Mouse (Mus musculus) hindbrain, embryonic 12.5 days (tissue): ENCODE results near the gene Rtn4rl1. TPM values are rescaled to one million over a fixed set of nuclear protein-coding genes. Genes with fewer than 3 reads are reported as not detected.
A peak's percentile ranks its signal among the peaks of the same experiment; 100 is the strongest.

Experiments
- ATAC-seq: fragments of 200-750 bp; cut with Nextera tagmentation; 2 replicates; pipeline ENCODE4 v1.8.0; 2017; ENCODE audit warnings: moderate TSS enrichment; ENCODE audit not compliant: low FRiP score
- H3K27ac ChIP-seq: fragments of 300-500 bp; sonication (generic); 2 replicates; pipeline ENCODE4 v1.5.1; 2016; ENCODE audit warnings: mild to moderate bottlenecking
- H3K27me3 ChIP-seq: fragments of 300-500 bp; sonication (generic); 2 replicates; pipeline ENCODE4 v1.6.1; 2016; ENCODE audit warnings: mild to moderate bottlenecking
- H3K36me3 ChIP-seq: fragments of 300-500 bp; sonication (generic); 2 replicates; pipeline ENCODE4 v1.6.1; 2016; ENCODE audit warnings: mild to moderate bottlenecking
- H3K4me1 ChIP-seq: fragments of 300-500 bp; sonication (generic); 2 replicates; pipeline ENCODE4 v1.6.1; 2016
- H3K4me2 ChIP-seq: fragments of 300-500 bp; sonication (generic); replicated peaks from 2 replicates; pipeline ENCODE4 v1.6.1; 2016; ENCODE audit warnings: mild to moderate bottlenecking
- H3K4me3 ChIP-seq: fragments of 300-500 bp; sonication (generic); 2 replicates; pipeline ENCODE4 v1.5.1; 2016; ENCODE audit warnings: mild to moderate bottlenecking
- H3K9ac ChIP-seq: fragments of 300-500 bp; sonication (generic); 2 replicates; pipeline ENCODE4 v1.6.1; 2016; ENCODE audit warnings: mild to moderate bottlenecking, moderate library complexity
- H3K9me3 ChIP-seq: fragments of 300-500 bp; sonication (generic); replicated peaks from 2 replicates; pipeline ENCODE4 v1.6.1; 2016; ENCODE audit warnings: mild to moderate bottlenecking
- WGBS: fragments of 180-500 bp; shearing (Covaris S2); methylation state at CpG from one replicate; pipeline ENCODE4 v1.1.7; 2016; 5-methylcytosine and 5-hydroxymethylcytosine counted together
- polyA plus RNA-seq: library from polyadenylated mRNA; unstranded; fragments of >200 nt; fragmentation: Nextera tagmentation; extraction: Ambion mirVana; gene quantifications from 2 replicates; pipeline ENCODE4 v1.2.1, GENCODE M21; 2016

Gene Rtn4rl1
- polyA plus RNA-seq, 1 experiment from 2014 or later, result 5.1 TPM

- Histone ChIP-seq H3K4me2 (no peak overlapping the region), H3K4me3 (no peak overlapping the region), H3K9ac (peak overlapping the region; percentile 35; the same call in 1 of the 2 replicates), H3K36me3 (no peaks in the 10 kb centered on the region), H3K9me3 (no peaks in the 10 kb centered on the region), H3K4me1 (peaks cover 55% of the 10 kb centered on the region), H3K27me3 (0 out of 2 replicates have a peak, but pooled peaks cover 3% of the 10 kb centered on the region), H3K27ac (peak overlapping the region; percentile 73)
- ATAC-seq, result no peak
- 53% methylated on average over 5 of the region's 5 CpGs for WGBS
Measured at GRCm38 (mm10) chr11:75262791-75263190, 69.2 kb downstream of the Rtn4rl1 start.

GRCm38 (mm10) chr11:75263274-75263963, 69.8 kb downstream of the Rtn4rl1 start:
- WGBS, result 51% methylated on average over 15 of the region's 15 CpGs

DNA sequence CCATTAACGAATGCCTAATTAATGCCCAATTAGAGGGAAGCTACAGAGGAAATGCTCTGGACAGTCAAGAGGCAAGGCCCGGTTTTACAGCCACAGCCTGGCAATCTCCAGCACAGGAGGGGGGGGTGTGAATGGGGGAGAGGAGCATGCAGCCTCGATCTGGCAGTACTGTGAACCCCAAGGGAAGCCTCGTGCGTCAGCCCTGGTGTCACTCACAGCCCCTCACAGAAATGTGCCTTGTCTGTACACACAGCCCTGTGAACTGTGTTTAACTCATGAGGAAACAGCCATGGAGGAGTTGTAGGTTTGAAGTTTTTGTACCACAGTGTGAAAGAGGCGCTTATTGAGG, 70.4 kb downstream of the Rtn4rl1 start:
- H3K4me3 ChIP-seq, result no peak overlapping the region
- H3K4me2 ChIP-seq, result no peak overlapping the region
- 47% methylated on average over 6 of the region's 6 CpGs for WGBS
- H3K9me3 ChIP-seq, result no peaks in the 10 kb centered on the region
- peak overlapping the region; percentile 73 for H3K27ac ChIP-seq
- peak; percentile 66 for ATAC-seq
- H3K9ac ChIP-seq, result no peak overlapping the region
- no peaks in the 10 kb centered on the region for H3K36me3 ChIP-seq
- H3K27me3 ChIP-seq, result peaks cover 3% of the 10 kb centered on the region; the same call in 1 of the 2 replicates
- H3K4me1 ChIP-seq, result peaks cover 57% of the 10 kb centered on the region

More at GRCm38 (mm10) chr11:75263274-75263963, 69.8 kb downstream of the Rtn4rl1 start:
- Histone ChIP-seq H3K36me3 (no peaks in the 10 kb centered on the region), H3K9ac (peak overlapping the region; percentile 35; the same call in 1 of the 2 replicates), H3K4me3 (no peak overlapping the region), H3K27ac (peak overlapping the region; percentile 73), H3K27me3 (peaks cover 3% of the 10 kb centered on the region; the same call in 1 of the 2 replicates), H3K9me3 (no peaks in the 10 kb centered on the region), H3K4me2 (no peak overlapping the region), H3K4me1 (peaks cover 57% of the 10 kb centered on the region)
- peak; percentile 55 for ATAC-seq

GRCm38 (mm10) chr11:75264550-75264949, 71.0 kb downstream of the Rtn4rl1 start:
- H3K9ac ChIP-seq, result no peak overlapping the region
- WGBS, result 84% methylated on average over 6 of the region's 6 CpGs

GRCm38 (mm10) chr11:75265545-75265944, 72.0 kb downstream of the Rtn4rl1 start:
- Histone ChIP-seq H3K9ac (no peak overlapping the region), H3K4me1 (peaks cover 56% of the 10 kb centered on the region), H3K36me3 (no peaks in the 10 kb centered on the region), H3K27ac (no peak overlapping the region), H3K4me3 (no peak overlapping the region), H3K4me2 (no peak overlapping the region), H3K27me3 (peaks cover 3% of the 10 kb centered on the region; the same call in 1 of the 2 replicates), H3K9me3 (no peaks in the 10 kb centered on the region)
- ATAC-seq, result no peak
- WGBS, result 64% methylated on average over 15 of the region's 15 CpGs

More at GRCm38 (mm10) chr11:75264550-75264949, 71.0 kb downstream of the Rtn4rl1 start:
- no peak for ATAC-seq
- peaks cover 57% of the 10 kb centered on the region for H3K4me1 ChIP-seq
- no peaks in the 10 kb centered on the region for H3K9me3 ChIP-seq
- H3K27ac ChIP-seq, result peak overlapping the region; percentile 73; the same call in 1 of the 2 replicates
- H3K4me2 ChIP-seq, result no peak overlapping the region
- H3K36me3 ChIP-seq, result no peaks in the 10 kb centered on the region
- H3K4me3 ChIP-seq, result no peak overlapping the region
- peaks cover 3% of the 10 kb centered on the region; the same call in 1 of the 2 replicates for H3K27me3 ChIP-seq

- Histone ChIP-seq H3K4me2 (no peak overlapping the region), H3K36me3 (no peaks in the 10 kb centered on the region), H3K9me3 (no peaks in the 10 kb centered on the region), H3K4me3 (no peak overlapping the region), H3K9ac (no peak overlapping the region), H3K4me1 (peaks cover 35% of the 10 kb centered on the region), H3K27ac (no peak overlapping the region), H3K27me3 (peaks cover 3% of the 10 kb centered on the region; the same call in 1 of the 2 replicates)
- ATAC-seq, result no peak
- 56% methylated on average over 9 of the region's 9 CpGs for WGBS
Measured at GRCm38 (mm10) chr11:75267826-75268281, 74.3 kb downstream of the Rtn4rl1 start.

DNA sequence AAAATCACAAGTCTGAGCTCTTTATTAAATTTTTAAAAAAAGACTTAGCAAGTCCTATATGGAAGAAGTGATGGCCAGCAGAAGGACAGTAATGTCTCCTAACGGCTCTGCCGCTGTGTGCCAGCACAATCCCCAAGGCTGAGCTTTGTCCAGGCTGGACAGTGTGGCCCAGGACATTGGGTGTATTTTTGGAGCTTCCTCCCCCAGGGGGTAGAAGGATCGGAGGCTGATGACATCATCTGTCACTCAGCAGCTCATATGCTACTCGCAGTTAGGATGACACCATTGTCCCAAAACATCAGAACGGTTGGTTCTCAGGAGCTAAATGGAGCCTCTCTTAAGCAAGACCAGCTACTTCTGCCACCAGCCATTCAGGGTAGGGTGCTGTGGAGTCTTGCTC, 74.9 kb downstream of the Rtn4rl1 start:
- no peak overlapping the region for H3K4me3 ChIP-seq
- no peak overlapping the region for H3K4me2 ChIP-seq
- H3K4me1 ChIP-seq, result peaks cover 33% of the 10 kb centered on the region
- H3K36me3 ChIP-seq, result no peaks in the 10 kb centered on the region
- ATAC-seq, result no peak
- H3K9ac ChIP-seq, result no peak overlapping the region
- H3K9me3 ChIP-seq, result no peaks in the 10 kb centered on the region
- 62% methylated on average over 5 of the region's 5 CpGs for WGBS
- H3K27me3 ChIP-seq, result peaks cover 3% of the 10 kb centered on the region; the same call in 1 of the 2 replicates
- no peak overlapping the region for H3K27ac ChIP-seq

- Histone ChIP-seq H3K9ac (no peak overlapping the region), H3K9me3 (no peaks in the 10 kb centered on the region), H3K27me3 (peaks cover 3% of the 10 kb centered on the region; the same call in 1 of the 2 replicates), H3K4me3 (no peak overlapping the region), H3K36me3 (no peaks in the 10 kb centered on the region), H3K4me2 (no peak overlapping the region), H3K4me1 (peaks cover 31% of the 10 kb centered on the region), H3K27ac (no peak overlapping the region)
- ATAC-seq, result no peak
- 90% methylated on average over 4 of the region's 4 CpGs for WGBS
Measured at GRCm38 (mm10) chr11:75269213-75269612, 75.6 kb downstream of the Rtn4rl1 start.

GRCm38 (mm10) chr11:75270276-75270984, 76.8 kb downstream of the Rtn4rl1 start:
- H3K4me3 ChIP-seq, result no peak overlapping the region
- no peaks in the 10 kb centered on the region for H3K36me3 ChIP-seq
- H3K9ac ChIP-seq, result no peak overlapping the region
- peak overlapping the region; percentile 9; the same call in 1 of the 2 replicates for H3K27ac ChIP-seq
- H3K4me1 ChIP-seq, result peaks cover 35% of the 10 kb centered on the region
- H3K9me3 ChIP-seq, result no peaks in the 10 kb centered on the region
- H3K4me2 ChIP-seq, result no peak overlapping the region
- WGBS, result 63% methylated on average over 8 of the region's 8 CpGs
- H3K27me3 ChIP-seq, result no peaks in the 10 kb centered on the region; the same call in 1 of the 2 replicates
- ATAC-seq, result no peak

GRCm38 (mm10) chr11:75270985-75271434, 77.4 kb downstream of the Rtn4rl1 start:
- no peak overlapping the region for H3K4me3 ChIP-seq
- no peak for ATAC-seq
- H3K9ac ChIP-seq, result no peak overlapping the region
- peak overlapping the region; percentile 9; the same call in 1 of the 2 replicates for H3K27ac ChIP-seq
- H3K4me1 ChIP-seq, result peaks cover 33% of the 10 kb centered on the region
- no peaks in the 10 kb centered on the region for H3K36me3 ChIP-seq
- WGBS, result 69% methylated on average over 7 of the region's 7 CpGs
- no peak overlapping the region for H3K4me2 ChIP-seq
- H3K27me3 ChIP-seq, result no peaks in the 10 kb centered on the region; the same call in 1 of the 2 replicates
- no peaks in the 10 kb centered on the region for H3K9me3 ChIP-seq

- WGBS, result 9% methylated on average over 8 of the region's 8 CpGs
- no peaks in the 10 kb centered on the region; the same call in 1 of the 2 replicates for H3K27me3 ChIP-seq
- H3K4me1 ChIP-seq, result peaks cover 31% of the 10 kb centered on the region
- H3K4me2 ChIP-seq, result peak overlapping the region; percentile 19
- no peaks in the 10 kb centered on the region for H3K36me3 ChIP-seq
- peak overlapping the region; percentile 18; the same call in 1 of the 2 replicates for H3K9ac ChIP-seq
- no peaks in the 10 kb centered on the region for H3K9me3 ChIP-seq
- no peak overlapping the region for H3K4me3 ChIP-seq
- peak; percentile 47 for ATAC-seq
- H3K27ac ChIP-seq, result peak overlapping the region; percentile 60; the same call in 1 of the 2 replicates
Measured at GRCm38 (mm10) chr11:75273466-75273865, 79.9 kb downstream of the Rtn4rl1 start.

DNA sequence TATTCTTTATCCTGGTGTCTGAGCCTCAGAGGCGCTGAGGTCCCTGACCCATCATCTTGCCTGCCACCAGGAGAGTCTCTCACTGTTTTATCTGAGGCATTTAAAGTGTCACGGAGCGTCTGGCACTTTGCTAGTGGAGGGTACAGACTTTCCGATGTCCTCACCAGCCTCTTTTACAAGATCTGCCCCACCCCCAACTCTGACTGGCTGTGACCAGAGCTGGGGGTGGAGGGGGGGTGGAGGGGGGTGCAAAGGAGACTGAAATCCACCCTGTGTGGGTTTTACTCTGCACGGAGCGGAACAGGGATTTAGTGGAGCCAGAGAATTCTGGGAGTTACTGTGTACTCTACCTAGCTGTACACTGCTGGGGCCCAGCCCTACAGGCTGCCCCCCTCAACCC, 81.5 kb downstream of the Rtn4rl1 start:
- peak overlapping the region; percentile 33; the same call in 1 of the 2 replicates for H3K9ac ChIP-seq
- no peak overlapping the region for H3K27ac ChIP-seq
- no peak overlapping the region for H3K4me3 ChIP-seq
- H3K36me3 ChIP-seq, result no peaks in the 10 kb centered on the region
- no peaks in the 10 kb centered on the region for H3K27me3 ChIP-seq
- no peaks in the 10 kb centered on the region for H3K9me3 ChIP-seq
- H3K4me1 ChIP-seq, result peaks cover 43% of the 10 kb centered on the region
- ATAC-seq, result no peak
- WGBS, result 26% methylated on average over 6 of the region's 6 CpGs
- H3K4me2 ChIP-seq, result no peak overlapping the region
